Mouse (Mus musculus): Measurements from ENCODE around the gene Idi1. TPM values are rescaled to one million over a fixed set of nuclear protein-coding genes. Genes with fewer than 3 reads are reported as not detected.
"Not testable (repeated sequence)": the region's sequence is repeated elsewhere in the genome, so short reads cannot be mapped to it uniquely, and the experiment has no call there.

Gene Idi1
- polyA plus RNA-seq, 2 experiments from 2014 or later: 35.2 to 40.3 TPM

GRCm38 (mm10) chr13:8888603-8889002, 3.3 kb downstream of the Idi1 start:
- no peak for ATAC-seq

DNA sequence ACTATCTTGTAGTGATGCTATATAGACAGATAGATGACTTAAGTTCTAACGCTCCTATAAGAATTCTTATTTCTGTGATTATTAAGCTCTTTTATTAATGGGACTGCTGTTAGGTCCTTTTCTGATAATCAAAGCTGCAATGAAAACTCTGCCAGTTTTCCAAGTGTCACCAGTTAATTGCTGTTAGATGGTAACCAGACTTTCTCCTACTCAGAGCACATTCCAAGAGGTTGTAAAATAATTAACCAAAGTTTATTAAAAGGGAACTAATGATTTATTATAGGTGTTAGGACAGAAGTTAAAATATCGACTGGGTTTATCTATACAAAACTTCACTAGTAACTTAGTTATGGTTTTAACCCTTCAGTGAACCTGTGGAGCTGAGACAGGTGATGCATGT, 20.7 kb downstream of the Idi1 start:
- not testable (repeated sequence) for ATAC-seq

DNA sequence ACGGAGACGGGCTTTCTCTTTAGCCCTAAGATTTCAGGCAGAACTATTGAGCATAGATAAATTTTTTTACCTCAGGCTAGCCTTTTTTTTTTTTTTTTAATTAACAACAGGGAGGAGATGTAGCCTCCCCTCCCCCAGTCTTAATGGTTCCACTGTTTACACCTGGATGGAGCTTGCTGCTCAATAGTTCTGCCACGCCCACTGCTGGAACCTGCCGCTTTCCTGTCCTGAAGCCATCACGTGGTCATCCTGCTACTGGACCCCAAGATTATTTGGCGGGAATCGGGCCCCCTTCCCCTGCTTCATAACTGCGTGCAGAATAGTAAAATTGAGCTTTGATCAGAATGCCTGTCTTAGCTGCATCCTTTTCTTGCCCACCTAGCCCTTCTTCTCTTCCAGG, 28.6 kb downstream of the Idi1 start:
- ATAC-seq: not testable (repeated sequence)

- no peak for ATAC-seq
Observed at GRCm38 (mm10) chr13:8933499-8933898, 48.2 kb downstream of the Idi1 start.

DNA sequence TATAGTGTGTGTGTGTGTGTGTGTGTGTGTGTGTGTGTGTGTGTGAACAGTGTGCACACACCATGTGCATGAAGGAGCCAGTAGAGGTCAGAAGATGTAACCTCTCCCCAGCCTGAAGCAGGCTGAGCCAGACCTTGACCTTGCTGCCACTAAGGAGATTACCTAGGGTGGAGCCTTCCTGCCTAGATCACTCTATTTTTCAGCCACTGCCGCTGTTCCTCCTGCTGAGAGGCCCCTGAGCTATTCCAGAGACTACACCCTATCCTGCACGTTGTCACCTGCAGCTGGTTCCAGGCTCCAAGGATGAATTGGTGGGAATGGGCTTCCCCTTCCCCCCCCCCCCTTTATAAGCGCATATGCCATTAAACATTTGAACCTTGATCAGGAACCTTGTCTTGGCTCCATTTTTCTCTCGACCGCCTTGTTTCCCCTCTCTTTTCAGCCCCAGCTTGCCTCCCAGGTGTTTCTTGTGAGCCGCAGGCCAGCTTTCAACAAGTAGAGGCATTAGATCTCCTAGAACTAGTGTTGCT, 52.4 kb downstream of the Idi1 start:
- ATAC-seq: not testable (repeated sequence)

GRCm38 (mm10) chr13:8941110-8941509, 55.8 kb downstream of the Idi1 start:
- not testable (repeated sequence) for ATAC-seq

GRCm38 (mm10) chr13:8941701-8942100, 56.4 kb downstream of the Idi1 start:
- not testable (repeated sequence) for ATAC-seq

Other genes starting within 250 kb of the Idi1 start
- 10 to 100 TPM; 40.3 to 48.3 TPM for gene Wdr37, start 13.6 kb upstream of the Idi1 start, polyA plus RNA-seq (2017; shearing (Covaris generic))
- not detected for gene Gm9745, start 62.7 kb downstream of the Idi1 start, polyA plus RNA-seq (2017; shearing (Covaris generic))
- not detected for gene Idi2, start 67.4 kb downstream of the Idi1 start, polyA plus RNA-seq (2017; shearing (Covaris generic))
- gene Gtpbp4, start 110.6 kb downstream of the Idi1 start, polyA plus RNA-seq (2017; shearing (Covaris generic)): 10 to 100 TPM; 77.4 to 90.5 TPM
- 10 to 100 TPM; 23.7 to 32.8 TPM for gene Larp4b, start 208.4 kb downstream of the Idi1 start, polyA plus RNA-seq (2017; shearing (Covaris generic))

Data from CD4-positive, CD25-positive, alpha-beta regulatory T cell, adult 4 months (primary cell).